Mouse (Mus musculus): Measurements from ENCODE around the gene Pax6.

- TF ChIP-seq POLR2A (IDR thresholded peaks at IDR 0.05; ENCODE audit: borderline replicate concordance, extremely low read depth, insufficient read depth, insufficient read length, poor library complexity, severe bottlenecking) (no peak), CTCF (IDR thresholded peaks at IDR 0.05; ENCODE audit: borderline replicate concordance, extremely low read depth, insufficient read depth, insufficient read length) (no peak)
Observed at GRCm38 (mm10) chr2:105678306-105678705, 9.6 kb downstream of the Pax6 start.

All from brain, embryonic 14.5 days (tissue).